Mouse (Mus musculus): ENCODE measurements around the gene Trpm3.

Gene Trpm3

GRCm38 (mm10) chr19:22631316-22631715 is 492.5 kb downstream of the Trpm3 start:
- DNase-seq (ENCODE audit: extremely low spot score, low read depth, low spot score), result peak; percentile 18

DNA sequence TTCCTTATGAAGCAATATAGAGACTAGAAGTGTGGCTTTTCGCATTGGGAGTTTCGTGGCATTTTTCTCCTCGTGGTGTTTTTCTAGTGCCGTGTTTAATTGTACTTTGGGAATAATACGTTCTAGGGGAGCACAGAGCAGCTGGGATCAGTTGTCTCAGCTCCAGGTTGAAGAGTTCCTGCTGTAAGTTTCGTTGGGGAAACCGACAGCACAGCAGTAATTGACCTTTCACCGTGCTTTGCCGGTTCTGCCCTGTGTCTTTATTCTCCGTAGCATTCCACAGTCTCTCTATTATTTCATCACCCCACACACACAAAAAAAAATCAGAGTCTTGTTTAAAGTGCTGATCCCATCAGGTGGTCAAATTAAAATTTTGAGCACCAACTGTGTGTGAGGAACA is 496.8 kb downstream of the Trpm3 start:
- DNase-seq (ENCODE audit: extremely low spot score, low read depth, low spot score), result no peak

DNA sequence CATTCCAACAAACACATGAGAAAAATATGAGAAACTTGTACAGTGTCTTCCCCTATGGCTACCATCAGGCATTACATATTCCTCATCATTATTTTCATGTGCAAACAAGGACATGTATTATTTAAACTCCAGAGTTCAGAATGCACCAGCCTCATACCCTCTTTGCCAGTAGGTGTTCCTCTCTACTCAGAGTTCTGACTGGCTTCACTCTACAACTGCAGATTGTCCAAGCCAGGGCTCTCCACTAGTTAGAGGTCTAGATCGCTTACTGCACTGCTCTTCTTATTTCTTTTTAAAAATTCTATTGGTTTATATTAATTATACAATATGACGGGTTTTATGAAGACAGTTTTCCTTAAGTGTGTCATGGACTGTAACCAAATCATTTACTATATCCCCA is 498.9 kb downstream of the Trpm3 start:
- DNase-seq (ENCODE audit: extremely low spot score, low read depth, low spot score), result no peak

- DNase-seq (ENCODE audit: extremely low spot score, low read depth, low spot score), result no peak
These were observed 499.6 kb downstream of the Trpm3 start for GRCm38 (mm10) chr19:22638394-22638954.

DNA sequence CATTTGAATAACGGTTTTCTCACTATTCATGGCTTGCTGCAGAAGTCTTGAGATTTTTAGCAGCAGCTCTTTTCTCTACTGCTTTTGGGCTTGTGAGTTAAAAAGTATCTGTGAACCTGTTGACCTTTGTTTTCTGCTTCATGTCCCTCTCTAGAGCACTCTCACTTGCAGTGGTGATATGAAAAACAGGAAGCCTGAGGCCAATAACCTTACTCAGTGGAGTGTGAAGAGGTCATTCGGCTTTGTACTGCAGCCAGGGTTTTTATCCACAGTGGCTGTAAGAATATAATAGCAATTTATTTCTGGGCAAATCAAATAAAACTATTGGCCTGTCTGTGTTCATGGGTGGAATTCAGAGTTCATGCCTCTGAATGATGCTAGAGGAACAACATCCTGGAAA is 503.3 kb downstream of the Trpm3 start:
- no peak for DNase-seq (ENCODE audit: extremely low spot score, low read depth, low spot score)

- no peak for DNase-seq (ENCODE audit: extremely low spot score, low read depth, low spot score)
These were observed 517.8 kb downstream of the Trpm3 start for GRCm38 (mm10) chr19:22656466-22657215.

DNA sequence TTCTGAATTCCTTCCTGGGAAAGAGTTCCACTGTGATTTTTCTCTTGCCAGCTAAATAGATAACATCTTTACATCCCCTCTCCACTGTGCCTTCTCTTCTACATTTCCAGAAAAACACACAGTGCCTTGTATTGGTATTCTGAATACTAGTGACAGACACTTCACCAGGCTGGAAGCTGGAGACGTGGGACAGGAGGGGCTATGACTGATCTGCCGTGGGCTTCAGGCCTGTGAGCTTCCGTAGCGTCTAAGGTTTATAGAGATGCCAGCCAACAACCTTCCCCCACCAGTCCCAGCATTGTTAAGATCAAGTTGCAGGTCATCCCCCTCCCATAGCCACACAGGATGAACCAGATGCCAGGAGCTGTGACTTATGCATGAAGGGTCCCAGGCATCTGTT is 518.4 kb downstream of the Trpm3 start:
- no peak for DNase-seq (ENCODE audit: extremely low spot score, low read depth, low spot score)

- no peak for DNase-seq (ENCODE audit: extremely low spot score, low read depth, low spot score)
These were observed 526.6 kb downstream of the Trpm3 start for GRCm38 (mm10) chr19:22665401-22665800.

- no peak for DNase-seq (ENCODE audit: extremely low spot score, low read depth, low spot score)
These were observed 531.4 kb downstream of the Trpm3 start for GRCm38 (mm10) chr19:22670222-22670621.

GRCm38 (mm10) chr19:22672892-22673291 is 534.0 kb downstream of the Trpm3 start:
- DNase-seq (ENCODE audit: extremely low spot score, low read depth, low spot score), result no peak

DNA sequence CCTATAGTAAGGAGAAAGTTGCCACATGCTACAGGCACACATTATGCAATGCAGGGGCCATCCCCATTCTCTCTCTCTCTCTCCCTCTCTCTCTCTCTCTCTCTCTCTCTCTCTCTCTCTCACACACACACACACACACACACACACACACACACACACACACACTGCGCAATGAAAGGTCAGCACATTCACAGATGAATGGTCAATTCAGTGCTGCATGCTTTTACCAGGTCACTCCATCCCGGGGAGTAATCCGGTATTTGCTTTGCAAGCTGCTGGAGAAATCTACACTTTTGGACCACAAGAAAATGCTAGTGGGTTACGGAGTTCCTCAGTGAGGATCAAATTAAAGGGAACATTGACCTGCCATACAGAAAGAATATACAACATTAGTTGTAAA is 537.4 kb downstream of the Trpm3 start:
- no peak for DNase-seq (ENCODE audit: extremely low spot score, low read depth, low spot score)

GRCm38 (mm10) chr19:22682238-22682637 is 543.4 kb downstream of the Trpm3 start:
- DNase-seq (ENCODE audit: extremely low spot score, low read depth, low spot score), result no peak

DNA sequence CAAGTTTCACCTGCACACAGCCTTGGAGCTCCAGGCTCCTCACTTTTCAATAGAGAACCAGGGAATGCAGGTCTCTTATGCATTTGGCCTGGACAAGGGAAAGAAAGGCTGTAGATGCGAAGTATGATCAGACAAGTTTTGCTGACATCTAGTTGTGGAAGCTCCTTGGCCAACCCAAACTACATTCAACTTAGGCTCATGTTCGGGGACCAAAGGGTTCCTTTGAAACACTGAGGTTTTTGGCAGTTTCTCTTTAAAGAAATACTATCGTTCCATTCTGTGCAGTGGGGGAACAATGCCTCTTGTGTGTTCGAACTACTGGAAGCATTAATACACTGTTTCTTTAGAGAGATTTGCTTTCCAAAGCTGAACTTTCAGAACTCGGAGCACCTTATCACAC is 553.1 kb downstream of the Trpm3 start:
- DNase-seq (ENCODE audit: extremely low spot score, low read depth, low spot score), result no peak

GRCm38 (mm10) chr19:22692553-22692952 is 553.7 kb downstream of the Trpm3 start:
- no peak for DNase-seq (ENCODE audit: extremely low spot score, low read depth, low spot score)

GRCm38 (mm10) chr19:22692956-22693355 is 554.1 kb downstream of the Trpm3 start:
- no peak for DNase-seq (ENCODE audit: extremely low spot score, low read depth, low spot score)

GRCm38 (mm10) chr19:22695423-22695822 is 556.6 kb downstream of the Trpm3 start:
- no peak for DNase-seq (ENCODE audit: extremely low spot score, low read depth, low spot score)

GRCm38 (mm10) chr19:22698737-22699136 is 559.9 kb downstream of the Trpm3 start:
- no peak for DNase-seq (ENCODE audit: extremely low spot score, low read depth, low spot score)

- no peak for DNase-seq (ENCODE audit: extremely low spot score, low read depth, low spot score)
These were observed 562.2 kb downstream of the Trpm3 start for GRCm38 (mm10) chr19:22700871-22701651.

DNA sequence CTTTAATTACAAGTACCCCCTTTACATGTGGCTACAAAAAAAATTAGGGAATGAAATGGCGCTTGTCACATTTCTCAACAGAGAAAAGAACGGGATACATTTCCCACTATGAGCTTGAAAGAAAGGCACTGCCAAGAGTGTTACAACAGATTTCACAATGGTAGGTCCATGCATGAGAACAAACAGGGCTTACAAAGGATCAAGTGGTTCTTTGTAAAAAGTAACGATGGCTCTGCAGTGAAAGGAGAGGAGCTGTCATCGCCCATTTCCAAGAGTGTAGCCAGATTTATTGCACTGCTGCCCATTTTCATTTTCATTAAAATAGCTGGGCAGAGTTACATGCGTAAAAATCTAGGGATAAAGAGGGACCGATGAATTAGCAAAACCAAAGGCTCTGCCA is 565.0 kb downstream of the Trpm3 start:
- DNase-seq (ENCODE audit: extremely low spot score, low read depth, low spot score), result no peak

GRCm38 (mm10) chr19:22705414-22705813 is 566.6 kb downstream of the Trpm3 start:
- no peak for DNase-seq (ENCODE audit: extremely low spot score, low read depth, low spot score)

GRCm38 (mm10) chr19:22719027-22719426 is 580.2 kb downstream of the Trpm3 start:
- no peak for DNase-seq (ENCODE audit: extremely low spot score, low read depth, low spot score)

DNA sequence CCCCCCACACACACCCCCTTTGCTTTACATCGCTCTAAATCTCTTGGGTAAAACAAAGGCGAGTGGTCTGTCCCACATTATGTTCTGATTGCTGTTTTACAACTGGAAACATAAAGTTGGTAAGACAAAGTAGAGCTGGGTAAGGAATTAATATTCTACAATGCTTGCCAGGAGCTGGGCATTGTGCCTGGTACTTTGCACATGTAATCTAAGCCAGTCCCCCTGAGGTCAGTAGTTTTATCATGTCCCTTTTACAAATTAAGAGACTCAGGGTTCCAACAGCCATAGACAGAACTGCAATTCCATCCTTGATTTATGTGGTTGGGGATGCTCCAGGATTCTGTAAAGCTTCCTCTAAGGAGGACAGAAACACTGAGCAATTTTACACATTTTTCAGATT is 591.0 kb downstream of the Trpm3 start:
- DNase-seq (ENCODE audit: extremely low spot score, low read depth, low spot score), result no peak

Measured in hindlimb bud, embryonic 11.5 days (tissue).